Mouse (Mus musculus): Measurements from ENCODE around the gene Coro1b.

- TF ChIP-seq CTCF (IDR thresholded peaks at IDR 0.05; ENCODE audit: control insufficient read depth, insufficient read depth, low read length) (no peak), POLR2A (IDR thresholded peaks at IDR 0.05; ENCODE audit: borderline replicate concordance, control insufficient read depth, low read depth, low read length) (no peak)
Measured at GRCm38 (mm10) chr19:4122411-4123370, 25.7 kb upstream of the Coro1b start.

All from bone marrow, adult 2 months (tissue).